ENCODE assay signal across 8 mouse cellular contexts in the genomic region with DNA sequence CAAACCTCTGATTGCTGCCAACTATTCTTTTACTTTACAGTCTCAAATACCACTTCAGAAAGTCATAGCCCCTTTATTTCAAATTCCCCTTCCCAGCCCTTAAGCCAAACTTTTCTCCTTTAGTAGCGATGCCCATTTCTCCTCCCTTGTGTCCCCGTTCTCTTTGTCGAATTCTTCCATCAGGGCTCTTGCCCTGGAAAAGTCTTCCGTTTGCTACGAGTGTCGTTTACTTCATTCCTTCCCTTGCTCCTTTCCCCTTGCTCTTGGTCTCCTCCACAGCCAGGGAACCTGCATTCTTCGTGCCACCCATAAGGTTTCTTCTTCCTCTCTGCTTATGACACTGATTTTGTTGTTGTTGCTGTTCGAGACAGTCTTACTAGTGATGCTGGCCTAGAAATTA. TPM values are rescaled to one million over a fixed set of nuclear protein-coding genes. Genes with fewer than 3 reads are reported as not detected.
DNase-seq lines count a peak whose midpoint lies in the region; ATAC-seq and TF ChIP-seq lines count a peak whose summit lies in the region.

No protein-coding gene starts in this region.

- peaks cover 31% of the 10 kb centered on the region for H3K4me1 ChIP-seq in forebrain, embryonic 12.5 days
- H3K4me1 ChIP-seq in liver, embryonic 14.5 days (replicated peaks; ENCODE audit: control insufficient read depth in 2 of 2, insufficient read depth in 2 of 2, low read length in 1 of 2) = peaks cover 22 to 26% of the 10 kb centered on the region in 2 experiments

- no peaks in the 10 kb centered on the region for H3K27me3 ChIP-seq in forebrain, embryonic 12.5 days
- H3K27me3 ChIP-seq in liver, embryonic 14.5 days (ENCODE audit: control insufficient read depth, insufficient read depth, low read length) = no peaks in the 10 kb centered on the region

- H3K9me3 ChIP-seq in forebrain, embryonic 12.5 days = no peaks in the 10 kb centered on the region
- no peaks in the 10 kb centered on the region for H3K9me3 ChIP-seq in liver, embryonic 14.5 days (ENCODE audit: control insufficient read depth, low read length)

- TF ChIP-seq CTCF in gastrocnemius, adult 2 months (IDR thresholded peaks at IDR 0.05) = no peak
- TF ChIP-seq CTCF in liver, embryonic 14.5 days (IDR thresholded peaks at IDR 0.05; ENCODE audit: low read depth) = no peak

- intact Hi-C loops in gastrocnemius, adult 2 months (cut with DNase I) = loop anchor here (10.0 kb wide), 2 partner anchors 241 to 589 kb away; partner anchors contain the start of genes Bap1, Dph3, Oxnad1 and Phf7
- intact Hi-C loops in gastrocnemius, postnatal 14 days (cut with DNase I; ENCODE audit: low total_unique reads) = no loop called here

- H3K27ac ChIP-seq in gastrocnemius, adult 2 months = peak overlapping the region; percentile 92
- H3K27ac ChIP-seq in forebrain, embryonic 12.5 days = peak overlapping the region; percentile 87; the same call in 1 of the 2 replicates
- H3K27ac ChIP-seq in liver, embryonic 14.5 days = peak overlapping the region; percentile 86

- H3K4me3 ChIP-seq in gastrocnemius, adult 2 months = peak overlapping the region; percentile 99
- peak overlapping the region; percentile 77 for H3K4me3 ChIP-seq in forebrain, embryonic 12.5 days (replicated peaks)
- peak overlapping the region; percentile 86 to 99 for H3K4me3 ChIP-seq in liver, embryonic 14.5 days (ENCODE audit: insufficient read depth in 1 of 2, low read depth in 2 of 2, low read length in 2 of 2)

- H3K36me3 ChIP-seq in forebrain, embryonic 12.5 days (replicated peaks) = peaks cover 41% of the 10 kb centered on the region
- peaks cover 41% of the 10 kb centered on the region for H3K36me3 ChIP-seq in liver, embryonic 14.5 days (replicated peaks; ENCODE audit: control insufficient read depth, insufficient read depth, low read depth)

- DNase-seq in gastrocnemius, adult 2 months = no peak
- DNase-seq in gastrocnemius, postnatal 14 days = no peak
- peak; percentile 7 to 8 for DNase-seq in B cell, adult 2 months
- no peak for DNase-seq in liver, embryonic 14.5 days (ENCODE audit: low read depth in 3 of 3, low spot score in 3 of 3)
- no peak for DNase-seq in adrenal gland, postnatal 36 days
- DNase-seq in gastrocnemius, adult 18-20 months (ENCODE audit: low spot score) = no peak
- DNase-seq in urinary bladder, adult 18-20 months (ENCODE audit: low spot score in 2 of 2) = no peak

- no peak for TF ChIP-seq EP300 in liver, embryonic 14.5 days (IDR thresholded peaks at IDR 0.05; ENCODE audit: low read depth)

- ATAC-seq in forebrain, embryonic 12.5 days (ENCODE audit: low FRiP score) = no peak
- no peak for ATAC-seq in liver, embryonic 14.5 days (ENCODE audit: insufficient read depth)

- WGBS in forebrain, embryonic 12.5 days = 6% methylated on average over 8 of the region's 8 CpGs
- under 1% methylated on average over 8 of the region's 8 CpGs for WGBS in liver, embryonic 14.5 days (ENCODE audit: insufficient replicate concordance)

- H3K9ac ChIP-seq in forebrain, embryonic 12.5 days = peak overlapping the region; percentile 88
- H3K9ac ChIP-seq in liver, embryonic 14.5 days (replicated peaks) = peak overlapping the region; percentile 93

- peak overlapping the region; percentile 94 for H3K4me2 ChIP-seq in forebrain, embryonic 12.5 days
- peak overlapping the region; percentile 97 for H3K4me2 ChIP-seq in liver, embryonic 14.5 days (ENCODE audit: low read depth)

RNA-seq across cellular contexts. Expression of gene Mettl6, which starts 0.7 kb away (rescaled TPM):
- 1 to 10 TPM; 9.5 to 9.8 TPM for total RNA-seq in gastrocnemius, adult 2 months (2021)
- total RNA-seq in gastrocnemius, postnatal 14 days (2021) = 10 to 100 TPM in 1 of 2 experiments, 1 to 10 TPM in 1; 9.5 to 10.6 TPM
- 73.5 and 78.9 TPM in 2 replicates for polyA plus RNA-seq in forebrain, embryonic 12.5 days (2016; fragmentation: Nextera tagmentation; extraction: Ambion mirVana)
- polyA plus RNA-seq in liver, embryonic 14.5 days (2012; rRNA removed) = 5.4 and 9.6 TPM in 2 replicates
- polyA plus RNA-seq in liver, embryonic 14.5 days (2014; fragmentation: Nextera tagmentation; extraction: Ambion mirVana) = 28.9 and 30.5 TPM in 2 replicates
- 10 to 100 TPM; 20.4 to 21.3 TPM for total RNA-seq in adrenal gland, postnatal 36 days (2021)
- total RNA-seq in gastrocnemius, adult 18-20 months (2021) = 1 to 10 TPM; 7.3 to 8.2 TPM

RNA-seq across cellular contexts. Expression of gene Eaf1, which starts 1.3 kb away (rescaled TPM):
- total RNA-seq in gastrocnemius, adult 2 months (2021) = 10 to 100 TPM in 1 of 2 experiments, 1 to 10 TPM in 1; 7.1 to 11.5 TPM
- 10 to 100 TPM; 11.1 to 14.8 TPM for total RNA-seq in gastrocnemius, postnatal 14 days (2021)
- polyA plus RNA-seq in forebrain, embryonic 12.5 days (2016; fragmentation: Nextera tagmentation; extraction: Ambion mirVana) = 21.6 and 22.8 TPM in 2 replicates
- polyA plus RNA-seq in liver, embryonic 14.5 days (2012; rRNA removed) = 23.0 and 30.3 TPM in 2 replicates
- 20.9 and 23.1 TPM in 2 replicates for polyA plus RNA-seq in liver, embryonic 14.5 days (2014; fragmentation: Nextera tagmentation; extraction: Ambion mirVana)
- total RNA-seq in adrenal gland, postnatal 36 days (2021) = 10 to 100 TPM; 42.3 to 70.7 TPM
- 10 to 100 TPM; 10.3 to 13.1 TPM for total RNA-seq in gastrocnemius, adult 18-20 months (2021)

RNA-seq across cellular contexts. Expression of gene Sh3bp5, which starts 59.7 kb away (rescaled TPM):
- total RNA-seq in gastrocnemius, adult 2 months (2021) = 10 to 100 TPM; 55.1 to 58.5 TPM
- total RNA-seq in gastrocnemius, postnatal 14 days (2021) = 10 to 100 TPM; 50.8 to 56.6 TPM
- polyA plus RNA-seq in forebrain, embryonic 12.5 days (2016; fragmentation: Nextera tagmentation; extraction: Ambion mirVana) = 37.7 and 39.1 TPM in 2 replicates
- 9.8 and 14.7 TPM in 2 replicates for polyA plus RNA-seq in liver, embryonic 14.5 days (2012; rRNA removed)
- polyA plus RNA-seq in liver, embryonic 14.5 days (2014; fragmentation: Nextera tagmentation; extraction: Ambion mirVana) = 6.4 and 6.9 TPM in 2 replicates
- 100 to 1,000 TPM; 147 to 211 TPM for total RNA-seq in adrenal gland, postnatal 36 days (2021)
- total RNA-seq in gastrocnemius, adult 18-20 months (2021) = 10 to 100 TPM; 53.6 to 65.7 TPM

Comparison
In these comparisons a context has a peak if more than half of its experiments do, and no peak if none do; other contexts are left out.
1. DNase-seq: peak in B cell, adult 2 months (2 of 2); none in gastrocnemius, adult 2 months (single experiment), gastrocnemius, postnatal 14 days (single experiment), liver, embryonic 14.5 days (0 of 3), adrenal gland, postnatal 36 days (0 of 2), gastrocnemius, adult 18-20 months (single experiment) and urinary bladder, adult 18-20 months (0 of 2).
2. Peak in every context shown above with its lines, with median percentiles within 50 percentile points of each other: H3K27ac ChIP-seq and H3K4me3 ChIP-seq.